Mouse (Mus musculus) E14TG2a.4 (cell line): ENCODE measurements at regions not wholly inside any gene's neighbourhood (a gene's known extent, or its start where the extent isn't known, plus 50 kb on each side); places are given as distances from the start of the nearest gene placed in this dataset.

ENCODE experiments used
- H3K27me3 ChIP-seq: 2 replicates; pipeline ENCODE4 v1.6.1; 2014; ENCODE audit warnings: low read length, control low read depth; ENCODE audit not compliant: insufficient read depth
- H3K36me3 ChIP-seq: 2 replicates; pipeline ENCODE4 v1.6.1; 2014; ENCODE audit warnings: low read length, control low read depth; ENCODE audit not compliant: insufficient read depth
- H3K4me1 ChIP-seq: replicated peaks from 2 replicates; pipeline ENCODE4 v1.6.1; 2014; ENCODE audit warnings: low read depth, low read length, control low read depth
- H3K4me3 ChIP-seq: replicated peaks from 2 replicates; pipeline ENCODE4 v1.5.1; 2014; ENCODE audit warnings: mild to moderate bottlenecking, low read length
- H3K9me3 ChIP-seq: 2 replicates; pipeline ENCODE4 v1.6.1; 2014; ENCODE audit warnings: low read length, control low read depth
- CTCF ChIP-seq: conservative IDR thresholded peaks from 2 replicates; pipeline ENCODE4 v1.5.1; 2014; ENCODE audit warnings: low read length
- NANOG ChIP-seq: IDR thresholded peaks from 2 replicates; pipeline ENCODE4 v1.6.1; 2014; ENCODE audit warnings: borderline replicate concordance, low read length, mixed read lengths
- POU5F1 ChIP-seq: IDR thresholded peaks from 2 replicates; pipeline ENCODE4 v1.6.1; 2014; ENCODE audit warnings: low read length, borderline replicate concordance

DNA sequence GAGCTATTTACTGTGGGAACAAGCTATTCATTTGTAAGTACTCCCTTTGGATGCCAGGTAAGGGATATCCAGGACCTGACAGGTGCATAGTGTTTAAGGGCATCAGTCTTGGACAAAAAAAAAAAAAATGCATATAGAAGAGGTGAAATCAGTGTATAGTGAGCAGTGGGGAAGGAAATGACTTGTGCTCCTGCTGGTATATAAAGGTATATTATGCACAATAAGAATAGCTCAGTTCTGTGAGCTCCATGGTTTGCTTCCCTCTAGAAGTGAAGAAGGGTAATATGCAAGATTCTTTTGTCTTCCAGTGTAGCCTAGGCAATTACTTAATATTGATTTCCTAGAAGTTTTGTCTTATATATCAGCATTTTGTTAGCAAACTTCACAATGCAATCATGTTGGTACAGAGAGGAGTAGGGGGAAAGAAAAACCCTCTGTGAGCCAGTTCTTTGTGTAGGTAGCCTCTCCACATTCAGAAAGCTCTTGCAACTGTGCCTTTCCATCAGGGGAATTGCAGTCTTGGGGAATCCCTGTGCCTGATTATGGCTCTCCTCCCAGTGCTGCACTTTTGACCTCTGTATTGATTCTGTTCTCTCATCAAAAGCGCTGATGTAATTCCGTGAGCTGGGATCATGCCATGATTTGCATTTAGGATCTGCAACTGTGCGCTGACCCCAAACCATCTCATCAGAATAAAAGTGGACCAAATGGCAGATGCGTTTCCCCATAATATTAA lies 840.7 kb upstream of the Gm5150 start:
- Histone ChIP-seq H3K9me3 (no peaks in the 10 kb centered on the region), H3K4me3 (no peak overlapping the region), H3K4me1 (no peaks in the 10 kb centered on the region), H3K27me3 (no peaks in the 10 kb centered on the region), H3K36me3 (no peaks in the 10 kb centered on the region)
- TF ChIP-seq POU5F1 (no peak), NANOG (no peak), CTCF (no peak)

DNA sequence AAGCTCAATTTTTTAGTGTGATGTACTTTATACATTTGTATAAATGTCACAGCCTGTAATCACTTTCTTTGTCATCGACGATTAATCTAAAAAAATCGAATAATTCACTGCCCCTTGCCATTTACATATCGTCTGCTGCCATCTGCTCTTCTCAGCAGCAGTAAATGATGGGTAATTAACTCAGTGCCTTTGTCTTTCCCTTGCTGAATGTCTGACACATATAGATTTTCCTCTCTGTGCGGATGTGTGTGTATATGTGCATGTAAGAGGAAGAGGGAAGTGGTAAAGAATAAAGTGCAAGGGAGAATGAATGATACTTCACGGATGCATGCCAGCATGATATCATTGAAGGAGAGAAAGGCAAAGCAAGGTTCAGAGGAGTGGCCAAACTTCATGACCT lies 814.3 kb upstream of the Gm5150 start:
- H3K9me3 ChIP-seq: no peaks in the 10 kb centered on the region

DNA sequence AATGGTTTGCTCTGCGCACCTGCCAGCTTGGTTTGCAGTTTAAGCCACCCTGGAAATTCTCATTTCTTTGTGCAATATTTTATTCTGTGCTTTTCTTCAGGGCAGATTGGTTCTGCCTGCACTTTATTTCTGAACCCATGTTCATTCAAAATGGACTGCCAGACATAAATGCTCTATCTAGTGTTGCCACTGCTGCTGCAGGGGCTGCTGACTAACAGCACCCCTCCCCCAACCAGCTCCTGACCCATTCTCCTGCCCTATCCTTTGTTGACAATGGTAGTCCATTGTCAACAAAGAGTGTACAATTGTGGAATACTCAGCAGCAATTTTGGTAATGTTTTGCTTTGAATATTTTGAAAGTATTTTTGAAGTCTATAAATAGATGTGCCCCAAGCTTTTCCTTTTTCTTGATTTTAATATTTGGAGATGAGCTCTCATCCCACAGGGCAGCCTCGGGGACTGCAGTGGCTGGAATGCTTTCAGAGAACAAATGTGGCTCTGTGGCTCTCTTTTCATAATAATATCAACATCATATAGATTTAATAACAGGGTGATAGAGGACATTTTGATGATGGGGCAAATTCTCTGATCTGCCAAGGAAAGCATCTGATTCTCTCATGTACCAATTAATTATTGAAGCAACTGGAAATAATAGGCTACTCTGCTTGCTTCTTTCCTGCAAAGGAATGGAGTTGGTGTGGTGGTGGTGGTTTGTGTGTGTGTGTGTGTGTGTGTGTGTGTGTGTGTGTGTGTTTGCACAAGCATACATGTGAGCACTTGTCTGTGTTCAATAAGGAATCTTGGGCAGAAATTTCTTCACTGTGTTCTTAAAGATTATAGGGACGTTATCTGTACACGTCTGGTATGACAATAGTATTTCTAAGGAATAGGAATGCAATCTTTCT lies 813.2 kb upstream of the Gm5150 start:
- no peaks in the 10 kb centered on the region for H3K4me1 ChIP-seq
- no peaks in the 10 kb centered on the region for H3K9me3 ChIP-seq
- H3K4me3 ChIP-seq: no peak overlapping the region
- TF ChIP-seq CTCF (no peak), NANOG (no peak), POU5F1 (no peak)
- H3K36me3 ChIP-seq: no peaks in the 10 kb centered on the region
- H3K27me3 ChIP-seq: no peaks in the 10 kb centered on the region

More for the DNA sequence above, 814.3 kb upstream of the Gm5150 start:
- Histone ChIP-seq H3K4me3 (no peak overlapping the region), H3K27me3 (no peaks in the 10 kb centered on the region), H3K36me3 (no peaks in the 10 kb centered on the region), H3K4me1 (no peaks in the 10 kb centered on the region)
- TF ChIP-seq POU5F1: no peak
- no peak for TF ChIP-seq NANOG
- no peak for TF ChIP-seq CTCF

DNA sequence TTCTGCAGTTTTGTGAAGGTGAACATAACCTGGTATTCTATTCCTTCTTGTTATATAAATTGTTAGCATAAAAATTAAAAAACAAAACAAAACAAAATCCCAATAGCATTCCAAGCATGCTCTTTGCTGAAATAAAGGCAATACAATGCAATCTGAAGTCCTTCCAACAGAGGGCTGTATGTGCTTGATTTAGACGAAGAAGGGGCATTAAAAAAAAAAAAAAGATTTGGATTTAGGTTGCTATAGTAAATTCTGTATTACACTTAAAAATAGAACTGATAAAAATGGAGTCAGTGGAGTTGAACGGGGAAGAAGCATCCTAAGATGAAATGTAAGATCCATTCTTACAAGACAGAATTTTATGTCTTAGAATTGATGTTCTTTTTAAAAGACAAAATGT lies 810.6 kb upstream of the Gm5150 start:
- H3K9me3 ChIP-seq: no peaks in the 10 kb centered on the region
- H3K36me3 ChIP-seq: no peaks in the 10 kb centered on the region
- H3K27me3 ChIP-seq: no peaks in the 10 kb centered on the region
- no peaks in the 10 kb centered on the region for H3K4me1 ChIP-seq
- TF ChIP-seq POU5F1 (no peak), NANOG (no peak), CTCF (0 out of 2 replicates have a peak, but pooled peaks have one; percentile 19)
- H3K4me3 ChIP-seq: no peak overlapping the region

DNA sequence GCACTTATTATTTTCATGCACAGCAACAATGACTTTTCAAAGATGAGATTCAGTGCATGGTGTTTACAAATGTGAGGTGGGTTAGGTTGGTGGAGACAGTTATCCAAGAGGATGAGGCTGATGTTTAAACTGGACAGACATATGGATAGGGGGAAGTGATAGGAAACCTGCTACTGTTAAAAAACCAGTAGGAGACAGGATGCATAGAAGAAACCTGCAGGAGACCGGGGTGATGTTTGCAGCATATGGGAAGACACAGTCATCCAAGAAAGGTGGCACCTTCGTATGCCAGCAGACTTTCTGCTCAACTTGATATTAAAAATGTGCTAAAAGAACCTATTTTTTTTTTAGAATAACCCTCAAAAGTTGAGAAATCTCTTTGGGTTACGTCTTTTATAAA lies 809.9 kb upstream of the Gm5150 start:
- Histone ChIP-seq H3K9me3 (no peaks in the 10 kb centered on the region), H3K4me3 (no peak overlapping the region), H3K27me3 (no peaks in the 10 kb centered on the region), H3K36me3 (no peaks in the 10 kb centered on the region), H3K4me1 (0 out of 2 replicates have a peak, but pooled peaks cover 1% of the 10 kb centered on the region)
- no peak for TF ChIP-seq NANOG
- TF ChIP-seq CTCF: no peak

DNA sequence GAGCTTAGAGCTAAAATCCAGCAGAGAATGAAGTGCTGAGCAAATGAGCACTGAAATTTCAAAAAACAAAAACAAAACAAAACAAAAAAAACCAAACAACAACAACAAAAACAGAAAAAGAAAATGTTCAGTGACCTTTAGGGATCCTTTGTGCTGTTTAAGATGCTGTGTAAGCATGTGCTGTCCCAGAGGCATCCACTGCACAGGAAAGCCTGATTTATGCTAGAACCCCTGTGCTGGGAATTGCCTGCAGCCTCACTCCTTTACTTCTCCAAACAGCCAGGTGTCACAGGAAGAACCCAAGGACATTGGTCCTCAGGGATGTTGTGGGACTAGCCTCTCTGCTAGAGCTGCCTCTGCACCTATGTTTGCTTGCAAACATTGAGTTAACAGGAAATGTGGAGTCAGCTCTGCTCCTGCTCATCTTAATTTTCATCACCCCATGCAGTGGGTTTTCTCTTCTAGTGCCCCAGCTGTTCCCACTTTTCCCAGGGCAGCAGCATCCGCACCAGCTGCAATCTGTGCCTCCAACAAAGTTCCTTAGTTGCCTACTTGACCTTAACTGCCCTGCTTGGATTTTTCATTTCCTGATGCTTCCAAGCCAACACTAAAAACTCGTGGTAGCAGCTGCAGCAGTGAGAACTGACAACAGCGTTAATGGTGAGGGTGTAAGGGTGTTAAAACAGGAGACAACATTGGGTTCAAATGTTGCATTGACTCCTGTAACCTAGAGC lies 804.8 kb upstream of the Gm5150 start:
- H3K4me1 ChIP-seq: 0 out of 2 replicates have a peak, but pooled peaks cover 4% of the 10 kb centered on the region
- no peaks in the 10 kb centered on the region for H3K36me3 ChIP-seq
- H3K4me3 ChIP-seq: no peak overlapping the region
- H3K27me3 ChIP-seq: no peaks in the 10 kb centered on the region
- no peaks in the 10 kb centered on the region for H3K9me3 ChIP-seq
- no peak for TF ChIP-seq CTCF
- no peak for TF ChIP-seq POU5F1
- no peak for TF ChIP-seq NANOG

DNA sequence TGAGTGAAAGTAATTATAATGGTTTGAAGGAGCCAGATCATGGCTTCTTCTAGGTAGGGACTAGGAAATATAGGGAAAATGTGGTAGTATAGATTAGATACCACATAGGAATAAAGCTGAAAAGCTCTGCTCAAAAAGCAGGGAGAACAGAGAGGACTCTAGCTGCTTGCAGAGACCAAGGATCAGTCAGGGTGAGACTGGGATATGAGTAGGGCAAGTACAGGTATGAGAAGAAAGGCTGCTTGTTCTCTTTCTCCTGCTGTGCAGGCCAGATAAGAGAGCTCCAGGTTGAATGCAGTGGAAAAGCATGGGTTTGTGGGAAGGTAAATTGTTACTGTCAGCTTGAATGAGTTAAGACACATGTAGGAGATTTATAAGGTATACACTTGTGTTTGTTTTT lies 797.4 kb upstream of the Gm5150 start:
- Histone ChIP-seq H3K4me1 (peaks cover 8% of the 10 kb centered on the region), H3K4me3 (no peak overlapping the region), H3K9me3 (peaks cover 14% of the 10 kb centered on the region), H3K27me3 (no peaks in the 10 kb centered on the region), H3K36me3 (no peaks in the 10 kb centered on the region)
- TF ChIP-seq CTCF (no peak), POU5F1 (no peak), NANOG (no peak)
